Mouse (Mus musculus): ENCODE data around the gene Smarca1.

DNA sequence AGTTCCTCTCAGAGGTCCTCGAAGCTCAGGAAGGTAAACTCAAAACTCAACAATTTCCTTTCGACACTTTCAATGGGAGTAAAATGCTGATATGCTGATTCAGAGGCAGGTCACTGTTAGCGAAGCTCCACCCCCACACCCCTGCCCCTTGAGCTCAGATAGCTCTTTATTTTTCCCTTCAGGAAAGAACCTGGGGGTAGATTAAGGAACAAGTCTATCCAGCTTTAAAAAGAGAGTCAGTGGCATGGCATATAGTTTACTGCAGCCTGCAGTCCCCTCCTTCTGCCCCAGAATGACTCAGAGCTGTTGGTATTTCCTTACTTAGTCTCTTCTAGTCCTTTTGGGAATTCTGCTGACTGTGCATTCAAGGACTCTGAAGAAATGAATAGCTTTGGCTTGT is 37.7 kb upstream of the Smarca1 start:
- TF ChIP-seq CTCF (IDR thresholded peaks at IDR 0.05; ENCODE audit: borderline replicate concordance, insufficient read depth, low read depth, low read length) (no peak), POLR2A (IDR thresholded peaks at IDR 0.05; ENCODE audit: borderline replicate concordance, insufficient read depth, low read length) (no peak)
